Mouse (Mus musculus) intestine, embryonic 15.5 days (tissue): ENCODE measurements around the gene Slco1a5. TPM values are rescaled to one million over a fixed set of nuclear protein-coding genes. Genes with fewer than 3 reads are reported as not detected.
"Not testable (repeated sequence)": the region's sequence is repeated elsewhere in the genome, so short reads cannot be mapped to it uniquely, and the experiment has no call there.

Experiments used
- ATAC-seq: fragments of 200-750 bp; cut with Nextera tagmentation; 2 replicates; pipeline ENCODE4 v1.8.0; 2017; ENCODE audit warnings: moderate TSS enrichment, moderate library complexity
- H3K27ac ChIP-seq: fragments of 300-500 bp; sonication (generic); 2 replicates; pipeline ENCODE4 v1.5.1; 2015; ENCODE audit warnings: mild to moderate bottlenecking, inconsistent platforms
- H3K27me3 ChIP-seq: fragments of 300-500 bp; sonication (generic); replicated peaks from 2 replicates; pipeline ENCODE4 v1.6.1; 2015; ENCODE audit warnings: inconsistent platforms
- H3K36me3 ChIP-seq: fragments of 300-500 bp; sonication (generic); 2 replicates; pipeline ENCODE4 v1.6.1; 2015; ENCODE audit warnings: inconsistent platforms
- H3K4me1 ChIP-seq: fragments of 300-500 bp; sonication (generic); replicated peaks from 2 replicates; pipeline ENCODE4 v1.6.1; 2015; ENCODE audit warnings: inconsistent platforms
- H3K4me2 ChIP-seq: fragments of 300-500 bp; sonication (generic); replicated peaks from 2 replicates; pipeline ENCODE4 v1.6.1; 2015; ENCODE audit warnings: mild to moderate bottlenecking, inconsistent platforms
- H3K4me3 ChIP-seq: fragments of 300-500 bp; sonication (generic); replicated peaks from 2 replicates; pipeline ENCODE4 v1.5.1; 2015; ENCODE audit warnings: inconsistent platforms
- H3K9ac ChIP-seq: fragments of 300-500 bp; sonication (generic); 2 replicates; pipeline ENCODE4 v1.6.1; 2015; ENCODE audit warnings: inconsistent platforms
- H3K9me3 ChIP-seq: fragments of 300-500 bp; sonication (generic); 2 replicates; pipeline ENCODE4 v1.6.1; 2016; ENCODE audit warnings: inconsistent platforms
- WGBS: fragments of 180-500 bp; shearing (Covaris S2); methylation state at CpG from one replicate; pipeline ENCODE4 v1.1.7; 2015; 5-methylcytosine and 5-hydroxymethylcytosine counted together
- polyA plus RNA-seq: library from polyadenylated mRNA; unstranded; fragments of >200 nt; fragmentation: Nextera tagmentation; extraction: Ambion mirVana; gene quantifications from 2 replicates; pipeline ENCODE4 v1.2.1, GENCODE M21; 2015

Slco1a5 gene
- polyA plus RNA-seq, result not detected in 2 replicates

DNA sequence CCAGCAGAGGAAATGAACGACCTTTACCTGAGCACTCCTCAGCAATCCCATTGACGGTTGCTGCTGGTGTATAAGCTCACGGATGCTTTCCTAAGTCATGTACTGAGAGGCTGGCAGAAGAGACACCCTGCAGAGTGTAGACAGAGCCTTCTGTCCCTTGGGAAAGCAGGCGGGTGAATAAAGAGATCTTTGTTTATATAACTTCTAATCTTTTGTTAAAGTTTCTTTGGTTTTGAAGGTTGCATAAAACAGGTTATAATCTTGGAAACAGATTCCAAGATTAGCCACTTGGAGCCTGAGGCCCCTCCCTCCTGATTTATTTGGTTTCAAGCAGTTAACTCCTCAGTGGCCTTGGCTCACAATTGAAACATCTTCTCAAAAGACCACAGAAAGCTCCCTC, at the start of gene Slco1a5:
TSS of gene Slco1a5 (minus strand) at position 101 of the 400 bp plus-strand sequence.
- H3K27ac ChIP-seq, result no peak within 1 kb of the TSS
- WGBS, result 20% methylated on average over 4 of the region's 4 CpGs
- H3K9me3 ChIP-seq, result no peaks in the 10 kb centered on the region
- H3K27me3 ChIP-seq, result no peaks in the 10 kb centered on the region
- no peaks in the 10 kb centered on the region for H3K4me1 ChIP-seq
- no peak within 1 kb of the TSS for H3K4me2 ChIP-seq
- no peaks in the 10 kb centered on the region for H3K36me3 ChIP-seq
- no peak within 1 kb of the TSS for H3K9ac ChIP-seq
- H3K4me3 ChIP-seq, result no peak within 1 kb of the TSS
- ATAC-seq, result no peak

DNA sequence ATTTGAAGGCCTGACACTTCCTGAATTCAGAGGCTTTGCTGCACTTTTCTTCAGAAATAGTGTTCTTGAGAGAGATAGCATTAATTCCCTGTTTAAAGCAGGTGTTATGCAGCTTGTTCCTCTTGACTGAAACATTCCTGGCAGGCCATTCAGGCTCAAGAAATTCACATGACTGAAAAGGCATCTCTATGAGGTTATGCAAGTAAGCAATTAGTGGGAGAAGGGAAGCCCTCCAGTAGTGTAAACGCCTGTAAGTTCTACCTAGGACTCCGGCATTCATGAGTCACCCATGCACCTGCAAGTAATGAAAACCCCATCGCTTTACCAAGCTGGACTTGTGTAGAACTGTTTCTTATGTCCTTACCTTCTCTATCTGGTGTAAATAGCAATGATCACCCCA, 46.8 kb upstream of the Slco1a5 start:
- H3K27ac ChIP-seq, result no peak overlapping the region
- ATAC-seq, result no peak
- no peaks in the 10 kb centered on the region for H3K4me1 ChIP-seq
- 87% methylated on average over 3 of the region's 3 CpGs for WGBS
- H3K9ac ChIP-seq, result no peak overlapping the region
- peaks cover 6% of the 10 kb centered on the region; the same call in 1 of the 2 replicates for H3K36me3 ChIP-seq
- no peak overlapping the region for H3K4me3 ChIP-seq
- no peak overlapping the region for H3K4me2 ChIP-seq
- no peaks in the 10 kb centered on the region for H3K9me3 ChIP-seq
- H3K27me3 ChIP-seq, result no peaks in the 10 kb centered on the region

DNA sequence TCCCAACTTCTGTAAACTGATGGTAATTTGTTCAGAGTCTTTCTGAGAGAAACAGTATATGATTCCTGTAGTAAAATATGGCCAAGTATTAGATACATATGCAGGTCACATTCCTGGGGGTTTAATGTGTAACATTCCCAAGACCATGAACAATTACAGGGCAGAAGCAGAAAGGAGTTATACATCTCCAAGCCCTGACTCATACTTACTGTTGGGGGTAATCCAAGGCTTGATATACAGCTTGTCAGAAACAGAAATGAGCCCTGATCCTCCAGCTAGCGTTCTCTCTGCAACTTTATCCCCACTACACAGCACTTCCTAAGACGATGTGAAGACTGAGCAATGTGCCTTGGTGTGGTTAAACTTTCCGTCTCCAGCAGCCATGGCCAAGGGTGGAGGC, 44.8 kb upstream of the Slco1a5 start:
- H3K27me3 ChIP-seq, result no peaks in the 10 kb centered on the region
- H3K27ac ChIP-seq, result no peak overlapping the region
- 84% methylated on average over 3 of the region's 3 CpGs for WGBS
- H3K36me3 ChIP-seq, result peaks cover 16% of the 10 kb centered on the region
- no peak overlapping the region for H3K4me2 ChIP-seq
- no peaks in the 10 kb centered on the region for H3K9me3 ChIP-seq
- H3K9ac ChIP-seq, result no peak overlapping the region
- no peaks in the 10 kb centered on the region for H3K4me1 ChIP-seq
- no peak overlapping the region for H3K4me3 ChIP-seq
- no peak for ATAC-seq

DNA sequence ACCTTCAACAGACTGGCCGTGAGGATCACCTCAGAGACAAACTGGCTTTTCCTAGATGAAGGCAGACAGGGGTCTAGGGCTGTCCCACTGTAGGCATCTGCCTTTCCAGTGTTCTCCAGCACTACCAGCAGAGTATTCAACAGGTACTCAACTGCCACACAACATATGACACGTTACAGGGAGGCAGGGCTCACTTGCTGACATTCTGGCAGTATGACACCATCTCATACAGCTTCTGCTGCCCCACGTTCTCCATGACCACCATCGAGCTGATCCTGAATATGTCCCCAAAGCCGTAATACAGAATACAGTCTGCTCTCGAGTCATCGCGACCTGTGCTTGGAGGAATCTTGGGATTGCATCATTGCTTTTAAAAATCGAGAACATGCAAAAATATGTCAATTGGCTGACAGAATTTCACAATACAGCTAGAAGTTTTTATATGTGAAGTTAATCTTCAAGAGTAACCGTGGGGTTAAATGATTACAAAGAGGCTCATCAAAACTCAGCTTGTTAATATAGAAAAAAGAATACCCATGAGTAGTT, 43.8 kb upstream of the Slco1a5 start:
- Histone ChIP-seq H3K4me3 (no peak overlapping the region), H3K9ac (no peak overlapping the region), H3K9me3 (no peaks in the 10 kb centered on the region), H3K4me2 (no peak overlapping the region), H3K4me1 (no peaks in the 10 kb centered on the region), H3K36me3 (peaks cover 14% of the 10 kb centered on the region), H3K27ac (no peak overlapping the region), H3K27me3 (no peaks in the 10 kb centered on the region)
- ATAC-seq, result no peak
- 87% methylated on average over 10 of the region's 10 CpGs for WGBS

DNA sequence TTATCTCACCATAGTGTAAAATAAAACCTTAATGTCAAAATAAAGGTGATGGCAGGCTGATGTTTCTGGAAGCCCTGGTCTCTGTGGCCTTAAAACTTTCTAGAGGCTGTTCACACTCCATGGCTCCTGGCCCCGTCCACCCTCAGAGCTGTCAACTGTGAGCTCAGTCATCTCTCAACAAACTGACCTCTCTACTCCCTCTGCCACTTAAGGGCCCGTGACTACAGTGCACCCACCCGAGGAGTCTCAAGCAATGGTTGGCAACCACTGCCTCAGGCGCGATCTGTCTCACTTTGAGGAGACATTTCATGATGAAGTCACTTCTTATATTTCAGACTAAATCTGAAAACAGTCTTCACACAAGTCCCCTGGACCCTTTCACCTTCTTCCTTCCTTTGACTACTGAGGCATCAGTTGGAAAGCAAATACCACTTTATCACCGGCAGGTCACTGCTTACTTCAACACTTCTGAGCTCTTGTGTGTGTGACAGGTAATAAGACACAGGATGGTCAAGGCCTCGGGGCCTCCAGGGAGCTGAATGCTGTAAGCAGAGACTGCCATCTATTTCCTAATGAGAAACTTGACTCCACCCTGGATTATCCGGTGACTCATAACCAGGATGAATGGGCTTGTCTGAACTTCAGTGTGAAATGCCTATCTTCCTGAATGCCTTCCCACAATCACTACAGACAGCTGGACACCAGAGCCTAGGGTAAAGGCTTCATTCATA, 43.1 kb upstream of the Slco1a5 start:
- Histone ChIP-seq H3K4me2 (no peak overlapping the region), H3K4me1 (no peaks in the 10 kb centered on the region), H3K9ac (no peak overlapping the region), H3K9me3 (no peaks in the 10 kb centered on the region), H3K4me3 (no peak overlapping the region), H3K27ac (no peak overlapping the region), H3K36me3 (peaks cover 14% of the 10 kb centered on the region), H3K27me3 (no peaks in the 10 kb centered on the region)
- ATAC-seq, result no peak
- 87% methylated on average over 8 of the region's 8 CpGs for WGBS

DNA sequence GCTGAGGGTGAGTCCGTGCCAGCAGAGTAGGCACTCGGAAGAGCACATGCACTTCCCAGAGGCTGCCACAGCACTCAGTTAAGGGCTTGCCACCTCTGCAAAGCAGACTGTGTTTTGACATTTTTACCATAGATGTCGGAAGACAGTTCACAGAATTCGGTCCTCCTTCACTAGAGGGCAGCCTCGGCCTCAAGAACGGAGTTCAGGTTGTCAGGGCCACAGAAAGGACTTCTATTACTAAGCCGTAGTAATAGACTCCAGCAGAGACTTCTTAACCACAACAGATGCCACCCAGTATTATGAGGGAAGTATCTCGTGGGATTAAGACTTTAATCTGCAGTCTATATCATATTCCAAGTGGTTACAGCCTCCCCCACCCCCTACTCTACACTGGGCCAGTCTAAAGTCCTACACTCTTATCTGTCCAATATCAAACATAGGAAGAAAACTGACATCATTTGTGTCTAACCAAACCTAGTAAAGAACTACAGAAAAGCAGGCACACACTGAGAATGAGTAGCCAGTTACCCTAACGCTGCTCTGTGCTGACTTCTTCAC, 40.3 kb upstream of the Slco1a5 start:
- WGBS, result 67% methylated on average over 9 of the region's 9 CpGs
- H3K36me3 ChIP-seq, result peaks cover 14% of the 10 kb centered on the region

DNA sequence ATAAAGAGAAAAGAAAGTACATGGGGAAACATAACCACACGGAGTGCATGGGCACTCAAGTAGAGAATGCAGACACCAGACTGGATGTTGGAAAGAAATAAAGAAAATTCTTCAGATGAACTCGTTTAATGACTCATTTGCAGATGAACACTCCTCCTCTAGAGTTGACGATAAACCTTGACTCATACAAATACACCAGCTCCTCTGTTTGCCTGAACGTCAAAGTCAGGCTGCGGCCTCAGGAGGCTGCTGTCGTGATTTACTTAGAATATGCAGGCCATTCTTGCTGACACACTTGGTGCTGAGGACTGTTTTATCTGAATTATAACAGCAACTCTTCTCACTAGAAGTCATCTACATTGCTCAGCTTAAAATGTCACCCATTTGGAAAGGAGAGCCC, 39.3 kb upstream of the Slco1a5 start:
- H3K27ac ChIP-seq, result no peak overlapping the region
- peaks cover 14% of the 10 kb centered on the region for H3K36me3 ChIP-seq
- H3K27me3 ChIP-seq, result no peaks in the 10 kb centered on the region
- H3K9me3 ChIP-seq, result no peaks in the 10 kb centered on the region
- no peak overlapping the region for H3K9ac ChIP-seq
- no peak for ATAC-seq
- no peak overlapping the region for H3K4me2 ChIP-seq
- H3K4me1 ChIP-seq, result no peaks in the 10 kb centered on the region
- no peak overlapping the region for H3K4me3 ChIP-seq
- WGBS, result 90% methylated on average over 6 of the region's 6 CpGs

More for the DNA sequence above, 40.3 kb upstream of the Slco1a5 start:
- ATAC-seq, result peak; percentile 51
- H3K4me2 ChIP-seq, result no peak overlapping the region
- H3K9ac ChIP-seq, result no peak overlapping the region
- no peak overlapping the region for H3K4me3 ChIP-seq
- no peak overlapping the region for H3K27ac ChIP-seq
- H3K4me1 ChIP-seq, result no peaks in the 10 kb centered on the region
- H3K27me3 ChIP-seq, result no peaks in the 10 kb centered on the region
- H3K9me3 ChIP-seq, result no peaks in the 10 kb centered on the region

DNA sequence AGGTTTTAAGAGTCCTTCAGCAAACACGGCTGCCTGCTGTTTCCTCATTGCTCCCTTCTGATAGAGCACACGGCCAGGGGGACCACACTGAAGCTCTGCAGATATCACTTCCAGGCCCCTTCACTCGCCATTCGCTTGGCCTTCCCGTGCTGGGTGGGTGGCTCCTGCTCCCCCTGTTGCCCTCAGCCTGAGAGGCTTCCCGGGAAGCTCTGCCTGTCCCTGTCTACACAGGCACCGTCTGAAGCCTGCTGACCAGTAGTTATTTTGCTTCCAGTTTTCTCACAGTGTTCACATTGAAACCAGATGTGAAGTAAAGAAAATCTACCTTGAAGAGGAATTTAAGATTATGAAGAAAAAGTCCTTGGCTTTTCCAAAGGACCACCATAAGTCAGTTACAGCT, 34.3 kb upstream of the Slco1a5 start:
- H3K4me2 ChIP-seq, result no peak overlapping the region
- ATAC-seq, result no peak
- no peaks in the 10 kb centered on the region for H3K9me3 ChIP-seq
- no peaks in the 10 kb centered on the region for H3K4me1 ChIP-seq
- H3K9ac ChIP-seq, result no peak overlapping the region
- no peak overlapping the region for H3K27ac ChIP-seq
- WGBS, result 68% methylated on average over 7 of the region's 7 CpGs
- H3K27me3 ChIP-seq, result no peaks in the 10 kb centered on the region
- peaks cover 5% of the 10 kb centered on the region; the same call in 1 of the 2 replicates for H3K36me3 ChIP-seq
- H3K4me3 ChIP-seq, result no peak overlapping the region

DNA sequence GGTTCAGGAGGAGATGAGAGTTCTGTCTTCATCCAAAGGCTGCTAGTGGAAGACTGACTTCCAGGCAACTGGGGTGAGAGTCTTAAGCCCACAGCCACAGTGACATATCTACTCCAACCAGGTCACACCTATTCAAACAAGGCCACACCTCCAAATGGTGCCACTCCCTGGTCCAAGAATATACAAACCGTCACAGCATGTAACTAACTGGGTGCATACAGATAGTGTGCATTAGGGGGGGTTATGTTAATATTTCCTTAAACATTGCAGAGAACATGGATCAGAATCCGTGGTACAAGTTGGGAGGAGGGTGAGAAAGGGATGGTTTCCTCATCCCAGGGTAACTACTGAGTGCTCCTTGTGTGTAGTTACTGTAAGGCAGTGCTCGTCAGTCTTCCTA, 29.3 kb upstream of the Slco1a5 start:
- H3K4me3 ChIP-seq, H3K9me3 ChIP-seq, H3K4me1 ChIP-seq, ATAC-seq, H3K4me2 ChIP-seq, H3K27me3 ChIP-seq, H3K27ac ChIP-seq, H3K9ac ChIP-seq: not testable (repeated sequence)
- WGBS, result 78% methylated on average over 3 of the region's 3 CpGs
- peaks cover 14% of the 10 kb centered on the region; the same call in 1 of the 2 replicates for H3K36me3 ChIP-seq

DNA sequence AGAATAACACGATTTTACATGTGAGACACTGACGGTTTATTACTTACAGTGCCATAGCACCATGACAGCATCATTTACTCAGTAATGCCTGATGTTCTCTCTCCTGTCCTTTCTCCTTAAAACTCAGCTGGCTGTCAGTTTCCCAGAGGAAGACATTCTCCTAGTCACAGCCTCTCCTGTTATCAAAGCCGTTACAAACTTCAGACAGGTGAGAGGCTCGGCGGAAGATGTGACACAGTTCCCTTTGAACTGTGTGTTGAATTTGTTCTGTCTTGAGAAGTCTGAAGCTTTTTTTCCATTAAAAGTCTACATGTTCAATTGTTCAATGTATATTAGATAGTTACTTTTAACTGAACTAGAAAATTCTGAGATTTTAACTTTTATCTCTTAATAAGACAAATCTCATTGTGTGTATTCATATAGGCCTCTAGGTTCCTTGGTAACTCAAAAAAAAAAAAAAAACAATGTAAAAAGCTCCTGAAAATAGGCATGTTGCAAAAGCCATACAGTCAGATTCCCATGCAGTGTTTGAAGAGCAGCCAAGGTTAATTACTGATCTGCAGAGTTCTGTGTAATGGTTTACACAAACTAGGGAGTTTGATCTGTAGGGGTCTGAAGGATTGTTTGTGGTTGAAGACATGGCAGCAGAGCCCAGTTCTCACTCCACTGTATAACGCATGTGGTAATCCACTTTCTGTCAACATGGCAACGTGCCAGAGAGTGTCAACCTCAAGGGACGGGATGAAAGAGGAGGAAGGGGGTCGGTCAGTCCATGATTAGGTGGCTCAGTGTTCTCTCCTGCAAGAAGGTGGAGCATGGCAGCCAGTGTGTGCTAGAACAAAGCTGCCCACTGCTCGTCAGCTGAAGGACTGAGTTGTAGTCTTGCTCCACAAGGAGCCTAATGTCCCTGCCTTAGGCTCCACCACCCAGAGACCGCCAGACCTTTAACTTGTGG, 24.9 kb upstream of the Slco1a5 start:
- no peak overlapping the region for H3K9ac ChIP-seq
- 73% methylated on average over 11 of the region's 11 CpGs for WGBS
- H3K27ac ChIP-seq, result no peak overlapping the region
- no peak overlapping the region for H3K4me3 ChIP-seq
- H3K4me1 ChIP-seq, result no peaks in the 10 kb centered on the region
- ATAC-seq, result no peak
- H3K4me2 ChIP-seq, result no peak overlapping the region
- H3K27me3 ChIP-seq, result no peaks in the 10 kb centered on the region
- H3K9me3 ChIP-seq, result no peaks in the 10 kb centered on the region
- peaks cover 9% of the 10 kb centered on the region; the same call in 1 of the 2 replicates for H3K36me3 ChIP-seq

DNA sequence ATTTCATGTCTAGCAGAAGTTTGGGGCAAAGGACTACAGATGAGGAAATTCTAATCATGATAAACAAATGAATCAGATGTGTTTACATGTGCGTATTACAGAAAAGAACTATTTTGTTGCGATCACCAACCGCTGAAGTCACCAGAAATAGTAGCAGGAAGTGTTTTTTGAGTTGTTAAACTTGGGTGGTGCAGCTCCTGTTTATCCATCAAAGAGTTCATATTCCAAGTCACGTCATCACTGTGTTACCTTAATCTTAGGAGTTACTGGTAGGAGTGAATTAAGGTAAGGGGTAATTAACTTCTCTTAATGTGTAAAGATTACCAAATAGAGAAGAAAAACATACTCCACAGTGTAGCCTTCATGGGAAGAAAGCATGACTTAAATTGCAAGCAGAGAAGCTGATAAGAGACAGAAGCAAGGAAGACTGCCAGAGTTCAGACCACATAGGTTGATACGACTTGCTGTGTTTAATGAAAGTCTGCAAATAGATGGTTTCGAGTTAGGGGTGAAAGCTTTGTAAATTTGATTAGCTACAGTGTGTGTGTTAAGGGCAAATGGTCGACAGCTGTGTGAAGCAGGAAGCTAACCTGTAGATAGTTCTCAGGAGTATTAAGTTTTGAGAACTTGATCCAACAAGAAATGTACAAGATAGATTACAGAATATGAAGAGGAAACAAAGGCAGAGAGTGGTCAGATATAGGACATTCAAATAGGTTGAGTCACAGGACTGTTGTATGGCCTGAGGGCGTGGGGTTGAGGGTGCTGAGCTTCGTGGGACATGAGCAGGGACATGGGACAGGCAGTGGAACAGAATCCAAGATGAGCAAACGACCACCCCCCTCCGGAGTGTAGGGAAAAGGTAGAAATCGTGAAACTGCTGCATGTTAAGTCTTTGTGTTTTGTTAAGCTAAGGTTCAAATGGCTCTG, 23.7 kb upstream of the Slco1a5 start:
- Histone ChIP-seq H3K9me3 (no peaks in the 10 kb centered on the region), H3K9ac (peak overlapping the region; percentile 64; the same call in 1 of the 2 replicates), H3K27ac (no peak overlapping the region), H3K4me3 (peak overlapping the region; percentile 77), H3K27me3 (no peaks in the 10 kb centered on the region), H3K36me3 (peaks cover 5% of the 10 kb centered on the region; the same call in 1 of the 2 replicates), H3K4me1 (no peaks in the 10 kb centered on the region), H3K4me2 (peak overlapping the region; percentile 60)
- peak; percentile 48 for ATAC-seq
- WGBS, result 44% methylated on average over 12 of the region's 12 CpGs
